Mouse (Mus musculus): ENCODE results near the gene Lsp1. TPM values are rescaled to one million over a fixed set of nuclear protein-coding genes. Genes with fewer than 3 reads are reported as not detected.

Lsp1 gene
- polyA plus RNA-seq (2014; fragmentation: Illumina TruSeq; extraction: RNeasy Lipid Tissue Mini Kit (QIAGEN cat#74804); ENCODE audit: low read depth, low replicate concordance) = 1.6 TPM

DNA sequence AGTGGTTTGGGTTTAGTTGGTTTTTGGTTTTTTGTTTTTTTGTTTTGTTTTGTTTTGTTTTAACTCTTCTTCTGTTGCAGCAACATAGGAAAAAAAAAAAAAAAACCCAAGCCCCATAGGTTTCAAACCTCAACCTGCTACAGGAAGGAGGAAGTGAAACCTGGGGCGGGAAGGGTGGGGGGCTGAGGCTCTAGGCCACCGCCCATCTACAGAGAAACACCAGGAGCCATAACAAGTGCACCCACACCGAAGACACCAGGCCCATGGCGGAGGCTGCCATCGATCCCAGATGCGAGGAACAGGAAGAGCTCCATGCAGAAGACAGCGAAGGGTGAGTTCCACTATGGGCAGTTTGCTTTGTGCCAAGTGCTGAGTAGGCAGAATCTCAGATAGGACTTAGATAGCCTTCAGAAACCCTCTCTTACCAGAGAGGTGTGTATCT, at the start of gene Lsp1:
Lsp1 (plus strand) TSS at position 174 of the 442 bp plus-strand sequence.

DNA sequence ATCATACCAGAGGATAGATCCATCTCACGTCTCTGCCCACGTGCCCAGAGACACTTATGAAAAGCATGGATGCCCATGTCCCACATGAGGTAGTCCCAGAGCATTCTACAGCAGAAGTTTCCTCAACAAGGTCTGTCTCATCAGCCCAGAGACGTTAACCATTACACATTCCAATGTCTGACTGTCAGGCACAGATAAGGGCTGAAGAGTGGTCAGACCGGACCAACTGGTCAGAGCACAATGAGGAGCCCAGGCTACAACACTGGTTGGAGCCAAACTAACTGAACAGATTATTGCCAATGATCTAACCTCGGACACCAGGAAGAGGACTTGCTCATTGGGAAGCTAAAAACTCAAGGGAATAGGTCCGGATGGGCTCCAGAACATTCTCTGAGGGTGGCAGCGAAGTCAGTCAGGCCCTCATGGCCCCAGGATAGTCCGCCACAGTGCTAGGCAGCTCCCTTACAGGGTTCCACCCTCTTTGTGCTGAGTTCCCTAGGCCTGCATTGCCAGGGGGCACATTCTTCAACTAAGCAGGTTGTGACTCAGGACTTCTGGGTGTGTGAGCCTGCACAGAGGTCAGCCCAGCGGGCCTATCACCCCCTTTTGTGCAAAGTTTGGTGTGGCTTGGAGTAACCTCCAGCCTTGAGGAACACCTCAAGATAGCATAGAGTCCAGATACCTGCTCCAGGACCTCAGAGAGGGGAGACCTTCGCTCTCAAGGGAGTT, 26.3 kb upstream of the Lsp1 start, which contains the start of gene Syt8:
Syt8 (plus strand) TSS at position 714 of the 729 bp plus-strand sequence.

GRCm38 (mm10) chr7:142441585-142441984, 19.0 kb upstream of the Lsp1 start, which contains the start of gene Tnni2:
Gene Tnni2 (plus strand): TSS chr7:142441808.

DNA sequence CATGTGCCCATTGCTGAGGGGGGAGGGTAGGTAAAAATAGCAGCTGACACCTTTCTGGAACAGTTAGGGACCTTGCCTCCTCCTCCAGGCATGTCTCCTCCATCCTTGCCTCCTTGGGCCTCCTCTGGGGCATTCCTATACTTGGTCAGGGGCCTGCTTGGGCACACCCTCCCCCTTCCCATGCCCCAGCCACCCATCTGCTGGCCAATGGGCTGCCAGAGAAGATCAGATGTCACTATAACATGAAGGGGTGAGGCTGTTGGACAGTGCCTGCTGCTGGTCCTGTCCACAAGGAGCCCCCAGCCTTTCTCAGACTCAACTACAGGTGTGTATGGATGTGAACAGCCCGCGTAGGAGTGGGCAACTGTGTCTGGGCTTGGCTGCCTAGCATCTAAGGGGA, 38.0 kb downstream of the Lsp1 start, which contains the start of gene Tnnt3:
Tnnt3 (plus strand) TSS at position 262 of the 400 bp plus-strand sequence.

GRCm38 (mm10) chr7:142532671-142533058, 72.1 kb downstream of the Lsp1 start, which contains the start of gene Mrpl23:
Gene Mrpl23 (plus strand): TSS chr7:142532686.

Other genes starting within 250 kb of the Lsp1 start
- not detected for gene Gm7579, start 248.9 kb upstream of the Lsp1 start, polyA plus RNA-seq (2014; fragmentation: Illumina TruSeq; extraction: RNeasy Lipid Tissue Mini Kit (QIAGEN cat#74804); ENCODE audit: low read depth, low replicate concordance)
- not detected for gene Krtap5-5, start 230.8 kb upstream of the Lsp1 start, polyA plus RNA-seq (2014; fragmentation: Illumina TruSeq; extraction: RNeasy Lipid Tissue Mini Kit (QIAGEN cat#74804); ENCODE audit: low read depth, low replicate concordance)
- gene Gm40460, start 219.7 kb upstream of the Lsp1 start, polyA plus RNA-seq (2014; fragmentation: Illumina TruSeq; extraction: RNeasy Lipid Tissue Mini Kit (QIAGEN cat#74804); ENCODE audit: low read depth, low replicate concordance) = not detected
- not detected for gene Gm2431, start 202.5 kb upstream of the Lsp1 start, polyA plus RNA-seq (2014; fragmentation: Illumina TruSeq; extraction: RNeasy Lipid Tissue Mini Kit (QIAGEN cat#74804); ENCODE audit: low read depth, low replicate concordance)
- not detected for gene Gm4559, start 186.4 kb upstream of the Lsp1 start, polyA plus RNA-seq (2014; fragmentation: Illumina TruSeq; extraction: RNeasy Lipid Tissue Mini Kit (QIAGEN cat#74804); ENCODE audit: low read depth, low replicate concordance)
- gene Krtap5-1, start 163.7 kb upstream of the Lsp1 start, polyA plus RNA-seq (2014; fragmentation: Illumina TruSeq; extraction: RNeasy Lipid Tissue Mini Kit (QIAGEN cat#74804); ENCODE audit: low read depth, low replicate concordance) = not detected
- not detected for gene Krtap5-4, start 157.3 kb upstream of the Lsp1 start, polyA plus RNA-seq (2014; fragmentation: Illumina TruSeq; extraction: RNeasy Lipid Tissue Mini Kit (QIAGEN cat#74804); ENCODE audit: low read depth, low replicate concordance)
- gene Ifitm10, start 87.1 kb upstream of the Lsp1 start, polyA plus RNA-seq (2014; fragmentation: Illumina TruSeq; extraction: RNeasy Lipid Tissue Mini Kit (QIAGEN cat#74804); ENCODE audit: low read depth, low replicate concordance) = not detected
- 33.5 TPM for gene Gm49369, start 78.1 kb upstream of the Lsp1 start, polyA plus RNA-seq (2014; fragmentation: Illumina TruSeq; extraction: RNeasy Lipid Tissue Mini Kit (QIAGEN cat#74804); ENCODE audit: low read depth, low replicate concordance)
- 46.4 TPM for gene Ctsd, start 72.8 kb upstream of the Lsp1 start, polyA plus RNA-seq (2014; fragmentation: Illumina TruSeq; extraction: RNeasy Lipid Tissue Mini Kit (QIAGEN cat#74804); ENCODE audit: low read depth, low replicate concordance)
- not detected for gene Syt8, start 26.0 kb upstream of the Lsp1 start, polyA plus RNA-seq (2014; fragmentation: Illumina TruSeq; extraction: RNeasy Lipid Tissue Mini Kit (QIAGEN cat#74804); ENCODE audit: low read depth, low replicate concordance)
- not detected for gene Tnni2, start 19.0 kb upstream of the Lsp1 start, polyA plus RNA-seq (2014; fragmentation: Illumina TruSeq; extraction: RNeasy Lipid Tissue Mini Kit (QIAGEN cat#74804); ENCODE audit: low read depth, low replicate concordance)
- not detected for gene Tnnt3, start 38.0 kb downstream of the Lsp1 start, polyA plus RNA-seq (2014; fragmentation: Illumina TruSeq; extraction: RNeasy Lipid Tissue Mini Kit (QIAGEN cat#74804); ENCODE audit: low read depth, low replicate concordance)
- 1.1 TPM for gene Mrpl23, start 71.9 kb downstream of the Lsp1 start, polyA plus RNA-seq (2014; fragmentation: Illumina TruSeq; extraction: RNeasy Lipid Tissue Mini Kit (QIAGEN cat#74804); ENCODE audit: low read depth, low replicate concordance)
- gene Igf2, start 206.0 kb downstream of the Lsp1 start, polyA plus RNA-seq (2014; fragmentation: Illumina TruSeq; extraction: RNeasy Lipid Tissue Mini Kit (QIAGEN cat#74804); ENCODE audit: low read depth, low replicate concordance) = 42.0 TPM
- not detected for gene Gm49394, start 209.1 kb downstream of the Lsp1 start, polyA plus RNA-seq (2014; fragmentation: Illumina TruSeq; extraction: RNeasy Lipid Tissue Mini Kit (QIAGEN cat#74804); ENCODE audit: low read depth, low replicate concordance)

All from kidney, adult 10 weeks (tissue).